Mouse (Mus musculus) liver, adult 2 months (tissue): ENCODE results near the gene Htr2a. TPM values are rescaled to one million over a fixed set of nuclear protein-coding genes. Genes with fewer than 3 reads are reported as not detected.

Experiments used
- DNase-seq: peaks from one replicate; pipeline ENCODE4 v3.0.0-alpha.2; 2011; ENCODE audit warnings: low read depth, low spot score; ENCODE audit errors: extremely low read depth
- H3K27ac ChIP-seq: fragments of 200-500 bp; replicated peaks from 2 replicates; pipeline ENCODE4 v1.5.1; 2012; ENCODE audit warnings: low read depth, mild to moderate bottlenecking, control low read depth, inconsistent platforms, low read length; ENCODE audit not compliant: insufficient read depth
- H3K27me3 ChIP-seq: fragments of 200-500 bp; 2 replicates; pipeline ENCODE4 v1.6.1; 2012; ENCODE audit warnings: mild to moderate bottlenecking, moderate library complexity, low read length, inconsistent platforms; ENCODE audit not compliant: control insufficient read depth, insufficient read depth
- H3K36me3 ChIP-seq: fragments of 200-500 bp; 2 replicates; pipeline ENCODE4 v1.6.1; 2012; ENCODE audit warnings: low read length, inconsistent platforms; ENCODE audit not compliant: control insufficient read depth, insufficient read depth
- H3K4me1 ChIP-seq: fragments of 200-500 bp; 2 replicates; pipeline ENCODE4 v1.6.1; 2011; ENCODE audit warnings: low read length; ENCODE audit not compliant: control insufficient read depth, insufficient read depth
- H3K4me3 ChIP-seq: fragments of 200-500 bp; 2 replicates; pipeline ENCODE4 v1.5.1; 2011; ENCODE audit warnings: low read depth, mild to moderate bottlenecking, control low read depth, low read length, moderate library complexity; ENCODE audit not compliant: insufficient read depth
- H3K79me2 ChIP-seq: fragments of 200-500 bp; 2 replicates; pipeline ENCODE4 v1.6.1; 2012; ENCODE audit warnings: inconsistent platforms, mild to moderate bottlenecking, low read length, moderate library complexity; ENCODE audit not compliant: control insufficient read depth, insufficient read depth
- H3K9ac ChIP-seq: fragments of 200-500 bp; 2 replicates; pipeline ENCODE4 v1.6.1; 2012; ENCODE audit warnings: low read depth, mild to moderate bottlenecking, control low read depth, inconsistent platforms, low read length
- CTCF ChIP-seq: fragments of 200-500 bp; IDR thresholded peaks from 2 replicates; pipeline ENCODE4 v1.5.1; 2011; ENCODE audit warnings: low read depth, low read length, control low read depth
- POLR2A ChIP-seq: fragments of 200-500 bp; IDR thresholded peaks from 2 replicates; pipeline ENCODE4 v1.6.1; 2011; ENCODE audit warnings: low read length, control low read depth; ENCODE audit not compliant: insufficient read depth; ENCODE audit errors: extremely low read depth
- WGBS: fragments of 180-500 bp; shearing (Covaris S2); methylation state at CpG from one replicate; pipeline ENCODE4 v1.1.7; 2018; 5-methylcytosine and 5-hydroxymethylcytosine counted together
- polyA plus RNA-seq: library from polyadenylated mRNA; depleted of rRNA; stranded (reverse); fragments of >200 nt; gene quantifications from 2 replicates; pipeline ENCODE4 v1.2.3, GENCODE M21; 2012
- total RNA-seq: library from RNA; depleted of rRNA; stranded (reverse); fragments of >200 nt; gene quantifications from 2 replicates; pipeline ENCODE4 v1.2.3, GENCODE M21; 2014

Htr2a gene
- total and polyA plus RNA-seq, 2 experiments: under 0.01 TPM; not detected in 1

DNA sequence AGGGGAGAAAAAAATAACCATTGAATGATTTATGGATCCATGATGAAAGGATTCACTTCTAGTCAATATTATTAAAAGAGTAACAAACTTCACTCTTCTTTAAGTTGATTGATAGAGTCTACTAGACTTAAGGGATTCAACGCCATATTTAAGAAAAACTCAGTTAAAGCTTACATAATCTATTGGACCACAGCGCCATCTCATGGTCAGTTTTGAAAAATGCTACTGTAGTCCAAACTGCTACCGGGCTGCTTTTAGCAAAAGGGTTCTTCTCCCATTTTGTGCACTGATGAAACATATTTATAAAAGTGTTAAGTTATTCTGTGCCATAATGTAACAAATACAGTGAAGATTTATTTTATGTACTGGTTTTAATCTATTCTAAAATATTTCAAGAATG lies 68.4 kb downstream of the Htr2a start:
- DNase-seq: peak; percentile 61
- no peaks in the 10 kb centered on the region for H3K4me1 ChIP-seq
- WGBS: 16% methylated on average over 3 of the region's 3 CpGs
- H3K4me3 ChIP-seq: no peak overlapping the region
- TF ChIP-seq POLR2A: no peak
- 0 out of 2 replicates have a peak, but pooled peaks have one; percentile 20 for TF ChIP-seq CTCF
- no peaks in the 10 kb centered on the region for H3K79me2 ChIP-seq
- H3K9ac ChIP-seq: no peak overlapping the region
- no peaks in the 10 kb centered on the region for H3K27me3 ChIP-seq
- no peaks in the 10 kb centered on the region for H3K36me3 ChIP-seq
- no peak overlapping the region for H3K27ac ChIP-seq

DNA sequence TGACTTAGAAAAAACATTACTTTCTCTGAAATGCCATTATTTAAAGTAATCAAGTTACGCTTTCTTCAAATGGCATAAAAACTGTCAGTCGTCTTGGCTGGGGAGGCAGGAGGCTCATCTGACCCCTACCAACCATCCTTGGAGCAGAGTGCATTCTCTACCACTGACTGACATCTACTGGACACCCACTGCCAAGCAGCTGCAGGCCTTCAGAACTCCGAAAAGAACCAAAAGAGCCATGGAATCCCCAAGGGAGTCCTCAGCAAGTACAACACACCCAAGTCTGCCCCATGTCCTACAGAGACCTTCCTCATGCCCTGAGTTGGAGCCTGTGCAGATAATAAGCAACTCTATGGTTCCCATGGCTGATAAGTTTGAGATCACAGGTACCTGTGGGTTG lies 82.9 kb downstream of the Htr2a start:
- WGBS: 80% methylated on average over 3 of the region's 3 CpGs
- DNase-seq: no peak
- TF ChIP-seq CTCF: peak; percentile 31; the same call in 1 of the 2 replicates
- TF ChIP-seq POLR2A: no peak

DNA sequence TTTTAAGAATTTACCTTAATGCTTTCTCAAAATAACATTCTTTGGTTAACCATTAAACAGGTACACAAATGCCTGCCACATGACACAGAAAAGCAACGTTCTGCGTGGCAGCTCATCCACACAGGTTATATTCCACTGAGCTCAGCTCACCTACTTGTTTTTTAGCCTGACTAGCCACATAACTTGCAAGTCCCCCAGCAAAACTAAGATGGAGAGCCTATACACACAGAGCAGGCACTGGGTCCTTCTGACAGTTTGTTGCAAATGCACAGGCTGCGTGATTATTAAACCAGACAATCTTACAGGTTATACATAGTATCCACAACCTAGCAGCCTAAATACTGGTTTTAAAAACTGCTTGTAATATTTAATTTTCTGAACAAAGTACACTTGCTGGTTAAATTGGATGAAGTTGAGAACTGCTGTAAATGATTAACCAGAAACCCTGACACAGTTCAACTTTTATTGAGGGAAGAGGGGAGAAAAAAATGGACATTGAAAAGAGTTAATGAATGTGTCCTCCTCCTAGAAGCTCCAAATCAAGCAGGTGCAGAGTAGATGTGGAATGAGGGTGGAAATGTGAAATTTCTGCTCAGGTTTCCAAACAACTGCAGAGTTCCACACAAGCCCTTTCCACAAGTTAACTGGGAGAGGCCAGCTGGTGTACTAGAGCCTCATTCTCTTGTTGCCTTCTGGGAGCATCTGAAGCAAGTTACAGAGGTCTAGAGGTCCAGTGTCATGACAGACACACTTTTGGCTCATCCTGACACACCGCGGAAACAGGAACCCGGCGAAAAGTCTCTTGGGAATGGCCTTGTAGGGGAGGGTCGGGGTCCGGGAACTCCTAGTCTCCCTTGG lies 90.8 kb downstream of the Htr2a start:
- H3K27ac ChIP-seq: peak overlapping the region; percentile 100
- H3K9ac ChIP-seq: peak overlapping the region; percentile 84
- peak; percentile 94 for DNase-seq
- TF ChIP-seq CTCF (no peak), POLR2A (no peak)
- peaks cover 17% of the 10 kb centered on the region; the same call in 1 of the 2 replicates for H3K4me1 ChIP-seq
- 10% methylated on average over 9 of the region's 9 CpGs for WGBS
- H3K27me3 ChIP-seq: no peaks in the 10 kb centered on the region
- peaks cover 9% of the 10 kb centered on the region; the same call in 1 of the 2 replicates for H3K79me2 ChIP-seq
- peaks cover 10% of the 10 kb centered on the region for H3K36me3 ChIP-seq
- peak overlapping the region; percentile 39 for H3K4me3 ChIP-seq

More for the DNA sequence above, 82.9 kb downstream of the Htr2a start:
- no peaks in the 10 kb centered on the region for H3K4me1 ChIP-seq
- no peak overlapping the region for H3K27ac ChIP-seq
- no peak overlapping the region for H3K9ac ChIP-seq
- H3K79me2 ChIP-seq: no peaks in the 10 kb centered on the region
- no peaks in the 10 kb centered on the region for H3K27me3 ChIP-seq
- no peaks in the 10 kb centered on the region for H3K36me3 ChIP-seq
- no peak overlapping the region for H3K4me3 ChIP-seq

DNA sequence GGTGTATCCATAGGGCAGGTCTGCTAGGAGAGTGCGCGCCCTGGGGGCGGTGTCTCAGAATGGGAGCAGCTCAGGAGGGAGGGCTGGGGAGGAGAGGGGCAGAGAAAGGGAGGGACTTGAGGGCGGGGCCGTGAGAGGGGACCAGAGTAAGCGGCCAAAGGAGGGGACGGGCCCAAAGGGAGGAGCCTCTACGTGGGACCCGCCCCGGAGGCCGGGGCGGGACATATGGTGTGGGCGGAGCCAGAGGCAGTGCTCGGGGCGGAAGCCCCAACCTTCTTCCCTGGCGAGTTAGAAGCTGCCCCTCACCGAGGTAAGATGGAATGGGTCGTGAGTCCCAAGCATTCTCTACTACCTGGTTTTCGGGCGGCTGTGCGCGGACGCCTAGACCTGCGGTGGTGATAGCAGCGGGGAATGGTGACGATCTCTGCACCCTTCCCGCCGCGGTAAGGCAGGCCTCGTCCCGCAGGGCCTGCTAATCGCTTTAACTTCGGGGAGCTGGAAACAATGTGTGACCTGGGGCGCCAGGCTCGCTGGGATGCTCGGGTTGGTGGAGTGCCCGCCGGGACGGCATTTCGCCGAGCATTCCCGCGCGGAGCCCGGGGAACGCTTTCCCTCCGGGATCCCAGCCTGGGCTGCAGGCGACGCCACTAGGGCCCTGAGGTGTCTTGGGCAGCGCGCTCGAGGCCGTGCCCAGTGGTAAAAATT lies 91.6 kb downstream of the Htr2a start, which contains the start of gene Esd:
TSS of gene Esd (plus strand) at position 219 of the 705 bp plus-strand sequence.
- H3K4me1 ChIP-seq: peaks cover 17% of the 10 kb centered on the region; the same call in 1 of the 2 replicates
- TF ChIP-seq CTCF (0 out of 2 replicates have a peak, but pooled peaks have one; percentile 13), POLR2A (peak; percentile 84)
- peak within 1 kb of the TSS; percentile 74 for H3K4me3 ChIP-seq
- peaks cover 9% of the 10 kb centered on the region; the same call in 1 of the 2 replicates for H3K79me2 ChIP-seq
- peak; percentile 95 for DNase-seq
- WGBS: under 1% methylated on average over 50 of the region's 53 CpGs
- H3K27me3 ChIP-seq: no peaks in the 10 kb centered on the region
- peaks cover 16% of the 10 kb centered on the region for H3K36me3 ChIP-seq
- peak within 1 kb of the TSS; percentile 84 for H3K9ac ChIP-seq
- peak within 1 kb of the TSS; percentile 100 for H3K27ac ChIP-seq

DNA sequence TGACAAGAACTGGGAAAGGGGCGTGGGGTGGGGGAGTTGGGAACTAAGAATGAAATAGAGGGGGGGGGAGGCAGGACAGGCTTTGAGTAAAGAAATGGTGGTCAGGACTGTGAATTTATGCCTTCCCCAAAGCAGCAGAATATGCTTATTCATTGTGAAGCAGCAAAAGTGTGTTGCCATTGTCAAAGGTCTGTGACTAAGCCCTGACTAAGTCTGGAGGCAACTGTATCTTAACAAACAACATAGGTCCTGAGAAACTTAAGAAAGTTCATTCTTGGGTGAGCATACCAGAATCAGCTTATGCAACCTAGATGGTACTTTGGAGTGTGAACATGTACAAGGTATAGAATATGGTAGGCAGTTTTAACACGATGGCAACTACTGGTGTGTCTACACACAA lies 92.8 kb downstream of the Htr2a start:
- Histone ChIP-seq H3K9ac (no peak overlapping the region), H3K4me3 (peak overlapping the region; percentile 45; the same call in 1 of the 2 replicates), H3K36me3 (peaks cover 24% of the 10 kb centered on the region), H3K27ac (no peak overlapping the region), H3K4me1 (peaks cover 17% of the 10 kb centered on the region; the same call in 1 of the 2 replicates), H3K27me3 (no peaks in the 10 kb centered on the region), H3K79me2 (peaks cover 9% of the 10 kb centered on the region; the same call in 1 of the 2 replicates)
- peak; percentile 54 for DNase-seq
- WGBS: 34% methylated on average over 2 of the region's 2 CpGs
- no peak for TF ChIP-seq CTCF
- TF ChIP-seq POLR2A: no peak
